Mouse (Mus musculus) gonadal fat pad, adult 2 months (tissue): ENCODE data around the gene Tctn1. TPM values are rescaled to one million over a fixed set of nuclear protein-coding genes. Genes with fewer than 3 reads are reported as not detected.
A peak's percentile ranks its signal among the peaks of the same experiment; 100 is the strongest.

Experiments
- DNase-seq: peaks from one replicate; pipeline ENCODE4 v3.0.0-alpha.2; 2012; ENCODE audit warnings: low read depth
- polyA plus RNA-seq: library from polyadenylated mRNA; depleted of rRNA; stranded (reverse); fragments of >200 nt; gene quantifications from 2 replicates; pipeline ENCODE4 v1.2.3, GENCODE M21; 2012

Tctn1 gene
- polyA plus RNA-seq, 1 experiment, result 46.7 TPM

DNA sequence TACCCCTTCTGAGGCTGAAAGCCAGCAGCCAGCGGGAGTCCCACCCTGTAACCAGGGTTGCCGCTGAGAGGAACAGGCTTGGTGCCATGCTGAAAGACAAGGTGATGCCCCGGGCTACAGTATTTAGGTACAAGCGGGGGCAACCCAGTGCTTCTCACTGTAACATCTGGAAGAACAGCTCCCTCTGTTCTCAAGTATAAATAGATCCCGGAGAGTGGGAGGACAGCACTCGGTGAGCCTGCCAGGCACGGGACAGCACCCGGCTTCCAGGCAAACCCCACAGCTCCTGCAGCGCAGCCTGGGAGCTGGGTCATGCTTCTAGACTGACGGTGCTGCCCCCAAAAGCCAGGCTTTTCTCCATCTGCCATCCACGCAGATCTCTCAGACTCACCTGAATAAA, 16.7 kb downstream of the Tctn1 start:
- DNase-seq, result no peak

- no peak for DNase-seq
Observed at GRCm38 (mm10) chr5:122246547-122247167, 17.6 kb downstream of the Tctn1 start.

DNA sequence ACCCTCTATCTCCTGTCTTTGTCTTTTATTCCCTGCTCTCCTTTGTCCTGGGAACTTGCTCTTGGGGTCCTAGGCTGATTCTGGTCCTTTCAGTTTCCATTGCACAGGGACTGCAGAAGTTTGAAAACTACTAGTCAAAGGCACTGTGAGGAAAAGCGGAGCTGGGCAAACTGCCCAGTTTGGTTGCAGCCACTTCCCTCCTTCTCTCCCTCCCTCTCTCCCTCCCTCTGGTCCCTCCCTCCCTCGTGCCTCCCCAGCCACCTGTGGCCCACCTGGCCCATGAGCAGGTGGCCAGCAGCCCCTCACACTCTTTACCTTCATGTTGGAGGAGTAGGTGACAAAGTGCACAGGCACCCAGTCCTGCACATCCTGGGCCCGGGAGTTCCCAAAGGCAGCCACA, 19.1 kb downstream of the Tctn1 start:
- no peak for DNase-seq

DNA sequence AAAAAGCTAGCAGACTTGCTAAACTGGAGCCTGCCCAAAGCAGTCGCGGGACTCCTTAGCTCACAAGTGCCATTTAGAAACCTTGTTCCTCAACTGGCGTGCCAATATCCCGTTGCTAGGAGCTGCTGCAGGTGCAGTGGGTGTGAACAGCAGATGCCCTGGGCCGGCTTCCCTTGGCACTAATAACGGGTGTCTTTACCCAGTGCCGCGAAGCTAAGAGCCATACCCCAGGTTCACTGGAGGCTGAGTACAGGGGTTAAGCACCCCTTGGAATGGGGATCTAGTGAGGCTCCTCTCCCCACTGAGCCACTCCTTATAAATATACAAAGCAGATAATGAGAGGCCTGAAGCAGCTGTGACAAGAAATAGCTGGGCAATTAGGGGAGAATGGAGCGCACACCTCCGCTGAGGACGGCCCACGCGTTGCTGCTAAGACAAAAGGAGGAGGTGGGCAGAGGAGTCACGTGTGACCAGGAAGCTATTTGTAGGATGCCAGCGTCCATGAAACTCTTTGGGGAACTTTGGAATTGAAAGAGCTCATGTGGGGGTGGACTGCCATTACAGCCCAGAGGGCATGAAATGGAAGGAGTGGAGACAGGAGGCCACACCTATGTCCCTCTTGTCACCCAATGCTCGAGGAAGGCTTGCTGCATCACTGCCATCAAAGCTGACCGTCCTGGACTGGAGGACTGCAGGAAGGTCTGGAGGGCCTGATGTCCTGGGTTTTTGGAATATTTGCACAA, 20.3 kb downstream of the Tctn1 start:
- DNase-seq, result no peak

- peak; percentile 52 for DNase-seq
Observed at GRCm38 (mm10) chr5:122242521-122243123, 21.6 kb downstream of the Tctn1 start.

GRCm38 (mm10) chr5:122240989-122241388, 23.3 kb downstream of the Tctn1 start:
- DNase-seq, result no peak

- no peak for DNase-seq
Observed at GRCm38 (mm10) chr5:122240521-122240920, 23.7 kb downstream of the Tctn1 start.

DNA sequence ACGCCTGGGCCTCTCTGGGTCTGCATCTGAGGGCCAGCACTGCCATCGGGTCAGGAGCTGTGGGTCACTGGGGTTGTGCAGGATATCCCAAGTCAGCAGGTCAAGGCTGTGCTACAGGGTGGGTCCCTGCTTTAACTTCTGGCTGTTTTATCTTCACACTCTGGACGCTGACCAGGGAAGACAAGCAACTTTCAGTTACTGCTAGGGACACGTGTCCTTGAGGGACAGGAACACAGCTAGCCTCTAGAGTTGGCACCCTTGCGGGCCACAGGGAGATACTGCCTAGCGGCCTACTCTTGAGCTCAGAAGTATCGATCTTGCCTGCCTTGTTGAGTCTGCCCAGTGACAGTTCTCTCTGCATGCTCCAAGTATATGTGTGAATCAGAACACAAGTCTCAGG, 24.6 kb downstream of the Tctn1 start:
- DNase-seq, result no peak

DNA sequence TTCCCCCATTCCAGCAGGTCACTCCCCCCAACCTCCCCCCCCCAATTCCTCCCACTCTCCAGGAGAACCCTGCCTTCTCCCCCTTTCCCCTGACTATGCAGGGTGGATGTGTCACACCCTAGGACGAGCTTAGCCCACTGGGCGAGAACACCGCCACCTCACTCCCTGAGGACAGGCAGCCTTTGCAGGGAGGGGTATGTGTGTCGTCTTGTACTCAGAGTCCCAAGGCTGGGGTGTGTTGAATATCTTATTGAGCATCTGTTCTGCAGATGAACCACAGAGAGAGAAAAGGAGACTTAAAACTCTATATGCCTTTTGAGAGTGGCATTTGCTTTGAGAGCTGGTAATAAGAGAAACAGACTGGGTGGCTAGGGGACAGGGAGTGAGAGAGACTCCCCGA, 27.1 kb downstream of the Tctn1 start:
- no peak for DNase-seq

- no peak for DNase-seq
Observed at GRCm38 (mm10) chr5:122235196-122235836, 28.9 kb downstream of the Tctn1 start.

DNA sequence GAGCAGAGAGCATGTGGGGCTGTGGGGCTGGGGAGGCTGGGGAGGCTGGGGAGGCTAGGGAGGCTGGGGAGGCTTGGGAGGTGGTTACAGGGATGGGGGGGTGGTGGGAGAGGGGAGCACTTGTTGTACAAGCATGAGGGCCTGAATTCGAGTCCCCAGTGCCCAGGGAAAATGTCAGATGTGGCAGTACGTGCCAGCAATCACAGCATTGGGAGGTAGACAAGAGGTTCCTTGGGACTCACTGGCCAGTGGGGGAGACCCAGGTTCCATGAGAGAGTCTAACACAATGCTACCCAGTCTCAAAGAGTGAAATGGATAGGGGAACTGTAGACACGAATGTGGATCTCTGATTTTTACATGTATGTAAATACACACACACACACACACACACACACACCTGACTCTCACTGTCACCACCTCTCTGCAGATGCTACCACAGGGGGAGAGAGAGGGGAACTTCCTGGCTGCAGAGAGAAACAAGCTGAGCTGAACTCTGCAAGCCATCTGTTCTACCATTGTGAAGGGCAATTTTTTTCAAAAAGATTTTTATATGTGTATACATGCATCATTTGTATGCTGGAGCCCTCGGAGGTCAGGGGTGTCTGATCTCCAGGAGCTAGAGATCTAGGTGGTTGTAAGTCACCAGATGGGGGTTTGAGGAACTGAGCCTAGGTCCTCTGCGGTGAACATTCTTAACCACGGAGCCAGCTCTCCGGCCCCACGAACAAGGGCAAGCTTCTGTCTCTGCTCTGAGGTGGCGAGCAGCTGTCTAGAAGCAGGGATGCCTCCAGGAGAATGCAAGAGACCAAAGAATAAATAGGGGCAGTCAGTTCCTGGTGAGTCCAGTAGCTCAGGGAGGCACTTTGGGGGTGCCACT, 29.7 kb downstream of the Tctn1 start:
- no peak for DNase-seq

- no peak for DNase-seq
Observed at GRCm38 (mm10) chr5:122233695-122234094, 30.6 kb downstream of the Tctn1 start.

DNA sequence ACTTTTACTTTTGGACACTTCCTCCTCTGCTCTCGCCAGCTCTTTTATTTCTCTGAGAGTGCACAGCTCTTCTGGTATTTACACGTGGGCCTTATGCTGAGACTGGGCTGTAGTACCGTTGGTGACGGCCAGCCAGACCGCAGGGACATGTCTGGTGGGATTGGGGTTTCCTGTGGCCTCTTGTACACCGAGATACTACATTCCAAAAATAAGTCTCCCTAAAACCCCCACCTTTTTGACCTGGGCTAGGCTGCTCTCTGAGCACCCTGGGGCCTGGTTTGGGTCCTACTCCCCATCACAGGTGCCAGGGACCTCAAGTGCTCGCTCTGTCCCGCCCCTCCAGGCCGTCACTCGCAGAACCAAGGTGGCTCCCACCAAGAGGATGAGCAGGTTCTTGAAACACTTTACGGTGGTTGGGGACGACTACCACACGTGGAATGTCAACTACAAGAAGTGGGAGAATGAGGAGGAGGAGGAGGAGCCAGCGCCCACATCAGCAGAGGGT, 31.1 kb downstream of the Tctn1 start:
- DNase-seq, result no peak

- DNase-seq, result no peak
Observed at GRCm38 (mm10) chr5:122232004-122232403, 32.3 kb downstream of the Tctn1 start.

- no peak for DNase-seq
Observed at GRCm38 (mm10) chr5:122231431-122231830, 32.8 kb downstream of the Tctn1 start.

GRCm38 (mm10) chr5:122230816-122231215, 33.4 kb downstream of the Tctn1 start:
- no peak for DNase-seq

DNA sequence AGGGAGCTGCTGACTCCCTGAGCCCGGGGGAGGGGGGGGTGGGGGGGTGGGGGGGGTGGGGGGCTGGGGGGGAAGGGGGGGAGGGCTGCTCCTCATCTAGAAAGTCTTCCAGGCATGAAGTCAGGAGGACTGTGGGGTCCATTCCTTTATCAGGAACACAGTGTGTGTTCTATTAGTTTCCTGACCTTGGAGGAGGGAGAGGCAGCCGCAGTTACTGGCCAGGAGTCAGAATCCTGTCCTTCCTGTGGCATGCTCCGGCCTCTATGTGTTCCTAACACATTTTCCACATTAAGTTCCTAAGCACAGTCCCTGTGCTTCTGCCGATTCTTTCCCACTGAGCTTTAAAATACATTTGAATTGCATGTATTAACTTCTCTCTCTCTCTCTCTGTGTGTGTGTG, 35.5 kb downstream of the Tctn1 start:
- no peak for DNase-seq

- DNase-seq, result no peak
Observed at GRCm38 (mm10) chr5:122228271-122228765, 35.9 kb downstream of the Tctn1 start.

DNA sequence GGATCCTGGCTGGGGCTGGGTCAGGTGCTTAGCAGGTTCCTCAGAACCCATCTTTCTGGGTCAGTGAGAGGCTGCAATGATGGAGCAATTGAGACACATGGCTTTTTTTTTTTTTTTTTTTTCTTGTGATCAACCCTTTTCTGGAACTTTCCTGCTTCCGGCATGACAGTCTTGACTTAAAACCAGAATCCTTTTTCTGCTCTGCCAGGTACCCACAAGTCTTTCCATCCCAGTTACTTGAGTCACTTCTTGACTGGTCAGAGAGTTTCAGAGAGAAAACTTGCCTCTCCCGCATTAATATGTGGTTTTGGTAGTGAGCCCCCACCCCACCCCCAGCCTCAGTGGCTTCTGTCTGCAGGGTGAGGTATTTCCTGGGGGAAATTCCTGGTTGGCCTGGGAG, 40.0 kb downstream of the Tctn1 start:
- DNase-seq, result no peak

- DNase-seq, result no peak
Observed at GRCm38 (mm10) chr5:122221085-122221484, 43.2 kb downstream of the Tctn1 start.
